Mouse (Mus musculus): ENCODE results near the gene Eml6.

Eml6 gene

DNA sequence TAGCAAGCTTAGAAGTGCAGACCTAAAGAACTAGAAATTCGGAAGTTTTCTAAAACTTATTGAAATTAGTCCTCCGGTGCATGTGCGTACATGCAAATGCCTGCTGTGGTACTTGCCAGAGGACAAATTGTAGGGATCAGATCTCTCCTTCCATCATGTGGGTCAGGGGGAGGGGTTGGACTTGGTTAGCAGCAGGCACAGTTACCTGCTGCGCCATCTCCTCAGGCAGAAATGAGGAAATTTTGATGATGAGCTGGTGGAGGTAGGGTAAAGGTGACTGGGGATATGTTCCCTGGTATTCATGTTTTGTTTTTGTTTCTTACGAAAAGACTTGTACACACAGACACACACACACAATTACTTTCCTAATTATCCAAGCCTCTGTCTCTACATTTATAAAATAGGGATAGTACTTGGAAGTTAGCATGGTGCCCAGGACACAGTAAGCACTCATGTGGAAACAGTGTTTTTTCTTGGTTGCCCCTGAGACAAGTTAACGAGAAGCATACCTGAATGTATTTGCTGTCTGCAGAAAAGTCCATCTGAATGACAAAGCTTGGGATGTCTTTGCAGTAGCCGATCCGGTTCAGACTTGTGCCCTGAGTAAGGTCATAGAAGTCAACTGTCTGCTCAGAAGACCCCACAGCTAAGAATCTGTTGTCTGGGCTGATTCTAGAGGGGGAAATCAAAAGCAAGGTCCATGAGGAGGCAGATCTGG is 276.9 kb downstream of the Eml6 start:
- no peak for DNase-seq (ENCODE audit: low spot score)

DNA sequence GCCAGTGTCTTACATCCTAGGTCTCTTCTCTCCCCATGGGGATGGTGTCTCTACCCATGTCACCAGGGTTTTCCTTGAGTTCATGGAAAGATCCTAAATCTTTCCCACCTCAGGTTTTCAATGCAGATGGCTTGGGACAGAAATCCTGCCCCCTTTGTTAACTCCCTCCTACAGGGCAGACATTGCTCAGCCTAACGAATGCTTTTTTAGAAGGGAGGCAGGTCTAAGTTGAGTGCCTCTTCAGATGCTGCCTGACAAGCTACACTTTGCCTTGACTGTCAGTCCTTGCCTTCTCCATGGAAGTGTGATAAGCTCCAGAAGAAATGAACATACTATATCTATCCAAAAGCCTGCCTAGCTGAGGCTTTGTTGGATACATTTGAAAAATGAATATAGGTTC is 278.0 kb downstream of the Eml6 start:
- no peak for DNase-seq (ENCODE audit: low spot score)

DNA sequence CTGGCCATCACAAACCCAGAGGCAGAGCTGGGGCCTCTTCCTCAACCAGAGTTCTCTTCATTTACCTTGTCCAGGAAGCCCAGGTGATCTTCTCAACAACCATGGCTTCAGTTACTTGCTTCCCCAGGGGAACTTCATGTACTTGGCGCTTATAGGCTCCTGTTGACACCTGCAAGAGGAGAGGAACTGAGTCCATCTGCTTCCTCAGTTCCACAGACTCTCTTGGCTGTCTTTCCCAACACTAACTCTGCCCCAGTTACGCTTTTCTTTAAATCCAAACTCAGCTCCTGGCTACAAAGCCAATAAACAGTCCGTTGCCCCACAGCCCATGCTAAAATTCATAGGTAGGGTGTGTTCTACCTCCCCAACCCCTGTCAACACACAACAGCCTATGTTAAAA is 278.5 kb downstream of the Eml6 start:
- no peak for DNase-seq (ENCODE audit: low spot score)

DNA sequence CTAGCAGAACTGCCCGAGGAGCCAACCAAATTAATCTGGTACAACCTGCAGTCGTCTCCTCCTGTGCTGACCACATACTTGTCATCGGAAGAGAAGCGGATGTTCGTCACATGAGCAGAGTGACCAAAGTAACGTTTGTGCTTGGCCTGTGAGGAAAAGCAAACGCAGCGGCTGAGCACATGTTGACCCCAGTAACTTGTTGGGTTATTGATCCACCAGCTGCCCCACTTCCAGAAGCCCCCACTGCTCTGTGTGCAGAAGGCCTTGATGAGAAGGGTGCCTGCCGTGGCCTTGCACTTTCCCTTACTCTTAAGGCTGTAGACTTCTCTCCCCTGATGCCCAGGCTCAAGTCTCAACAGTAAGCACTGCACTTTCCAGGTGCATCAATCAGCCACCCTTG is 279.6 kb downstream of the Eml6 start:
- no peak for DNase-seq (ENCODE audit: low spot score)

DNA sequence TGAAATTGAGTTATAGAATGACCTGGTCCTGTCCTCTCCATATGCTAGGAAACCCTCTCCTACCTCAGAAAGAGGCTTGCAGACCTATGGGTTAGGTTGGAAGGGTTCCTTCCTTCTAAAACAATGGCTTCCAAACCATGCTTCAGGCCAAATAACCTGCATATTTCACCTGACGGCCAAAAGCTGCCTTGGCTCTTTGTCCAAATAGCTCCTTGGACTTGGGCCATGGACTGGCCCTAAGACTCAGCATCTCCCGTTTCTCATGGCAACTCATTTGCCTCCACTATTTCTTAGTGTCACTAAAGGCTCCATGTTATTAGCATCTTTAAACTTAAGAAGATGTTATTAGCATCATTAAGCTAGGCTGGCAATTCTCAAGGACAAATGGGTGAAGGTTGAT is 280.3 kb downstream of the Eml6 start:
- DNase-seq (ENCODE audit: low spot score), result no peak

DNA sequence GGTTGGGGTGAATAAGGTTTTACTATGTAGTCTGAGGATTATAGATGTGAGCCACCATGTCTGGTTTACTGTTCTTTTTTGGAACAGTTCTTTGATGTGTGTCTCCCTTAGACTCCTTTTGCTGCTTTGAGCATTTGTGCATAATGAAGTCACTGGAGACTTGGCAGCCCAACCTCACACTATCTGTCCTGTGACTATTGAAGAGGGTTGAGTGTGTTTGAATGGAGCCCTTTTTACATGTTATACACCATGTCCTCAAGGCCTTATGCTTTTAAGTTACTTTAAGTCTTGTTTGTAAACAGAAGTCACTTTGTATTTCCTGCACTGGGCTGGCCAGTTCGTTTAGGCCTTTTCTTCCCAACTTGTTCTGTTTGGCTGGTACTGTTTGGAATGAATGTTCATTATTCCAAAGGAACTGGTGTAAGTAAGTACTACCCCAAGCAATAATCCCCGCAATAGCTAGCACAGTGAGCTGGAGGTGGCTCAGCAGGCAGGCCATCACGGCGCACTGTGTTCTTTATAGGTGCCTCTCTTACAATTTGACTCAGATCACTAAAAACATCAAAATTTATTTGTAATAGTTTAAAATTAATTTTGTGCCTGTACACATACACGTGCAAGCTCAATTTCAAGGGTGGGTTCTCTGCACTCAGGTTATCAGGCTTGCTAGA is 280.9 kb downstream of the Eml6 start:
- no peak for DNase-seq (ENCODE audit: low spot score)

DNA sequence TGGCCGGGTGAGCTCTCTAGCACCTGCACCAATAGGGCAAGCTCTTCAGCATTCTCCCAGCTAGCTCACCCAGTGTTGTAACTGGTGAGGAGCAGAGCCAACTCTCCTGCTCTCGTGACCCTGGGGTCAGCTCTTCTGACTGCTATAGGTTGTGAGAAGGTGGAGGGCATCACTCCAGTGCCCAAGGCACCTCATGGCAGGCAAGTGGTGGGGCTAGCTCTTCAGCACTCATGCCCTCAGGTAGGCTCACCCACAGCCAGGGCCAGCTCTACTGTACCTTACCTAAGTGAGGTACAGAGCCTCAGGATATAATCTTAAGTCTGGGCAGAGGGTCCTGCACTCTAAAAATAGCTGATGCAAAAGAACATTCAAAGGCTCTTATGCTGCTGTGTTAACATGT is 286.1 kb downstream of the Eml6 start:
- no peak for DNase-seq (ENCODE audit: low spot score)

DNA sequence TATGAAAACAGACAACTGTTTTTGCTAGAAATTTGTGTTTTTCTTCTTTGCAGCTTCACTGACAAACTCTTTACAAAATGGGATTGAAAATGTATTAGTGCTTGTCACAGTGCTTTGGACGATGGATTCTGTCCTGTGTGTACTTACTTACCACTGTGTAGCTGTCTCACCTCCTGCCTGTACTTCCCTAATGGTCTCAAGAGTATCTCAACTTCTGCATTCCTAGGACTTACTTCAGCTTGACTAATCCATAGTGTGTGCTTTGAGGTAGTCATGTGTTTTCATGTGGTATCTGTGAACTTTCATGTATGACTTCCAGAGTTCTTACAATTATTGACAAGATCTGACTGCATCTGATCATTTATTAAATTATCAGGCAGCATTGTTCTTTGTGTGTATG is 297.9 kb downstream of the Eml6 start:
- DNase-seq (ENCODE audit: low spot score), result no peak

DNA sequence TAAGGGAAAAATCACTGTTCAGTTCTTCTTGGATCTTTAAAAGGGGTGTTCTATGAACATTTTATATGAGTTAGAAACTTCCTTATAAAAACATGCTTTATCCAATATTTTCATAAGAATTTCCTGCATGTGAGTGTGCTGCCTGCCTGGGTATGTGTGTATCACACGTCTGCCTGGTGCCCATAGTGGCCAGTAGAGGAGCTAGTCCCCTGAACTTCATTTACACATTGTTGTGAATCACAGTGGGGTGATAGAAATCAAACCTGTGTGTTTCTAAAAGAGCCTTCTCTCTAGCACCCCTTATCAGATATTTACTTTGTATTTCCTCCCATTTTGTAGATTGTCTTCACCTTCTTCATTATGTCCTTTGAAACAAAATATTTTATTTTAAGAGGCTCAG is 300.2 kb downstream of the Eml6 start:
- no peak for DNase-seq (ENCODE audit: low spot score)

DNA sequence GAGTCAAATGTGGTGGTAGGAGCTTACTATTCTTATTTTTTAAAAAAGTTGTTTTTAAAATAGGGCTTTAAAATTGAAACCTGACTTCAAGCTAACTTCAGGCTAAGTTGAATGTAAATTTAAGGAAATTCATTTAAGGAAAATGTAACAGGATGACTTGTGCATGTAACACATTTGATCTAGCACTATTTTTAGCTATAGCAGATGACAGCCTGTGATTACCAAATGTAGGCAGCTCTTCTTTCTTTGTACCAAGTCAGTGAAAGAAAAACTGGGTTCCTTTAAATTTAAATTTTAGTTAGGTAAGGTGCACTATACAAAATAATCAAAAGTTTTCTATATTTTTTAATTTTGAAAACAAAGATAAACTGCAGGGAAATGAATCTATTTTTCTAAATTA is 300.7 kb downstream of the Eml6 start:
- DNase-seq (ENCODE audit: low spot score), result no peak

DNA sequence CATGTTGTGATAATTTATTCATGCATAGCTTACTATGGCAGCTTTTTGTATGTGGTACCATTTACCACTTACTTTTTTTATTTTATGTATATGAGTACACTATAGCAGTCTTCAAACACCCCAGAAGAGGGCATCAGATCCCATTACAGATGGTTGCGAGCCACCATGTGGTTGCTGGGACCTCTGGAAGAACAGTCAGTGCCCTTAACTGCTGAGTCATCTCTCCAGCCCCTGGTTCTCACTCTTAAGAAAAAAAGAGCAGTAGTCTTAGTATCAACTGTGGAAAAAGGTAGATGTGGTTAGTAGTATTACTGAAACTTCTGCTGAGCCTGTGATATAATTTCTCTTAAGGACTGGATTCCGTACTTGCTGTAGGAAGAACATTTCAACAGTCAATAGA is 301.6 kb downstream of the Eml6 start:
- no peak for DNase-seq (ENCODE audit: low spot score)

DNA sequence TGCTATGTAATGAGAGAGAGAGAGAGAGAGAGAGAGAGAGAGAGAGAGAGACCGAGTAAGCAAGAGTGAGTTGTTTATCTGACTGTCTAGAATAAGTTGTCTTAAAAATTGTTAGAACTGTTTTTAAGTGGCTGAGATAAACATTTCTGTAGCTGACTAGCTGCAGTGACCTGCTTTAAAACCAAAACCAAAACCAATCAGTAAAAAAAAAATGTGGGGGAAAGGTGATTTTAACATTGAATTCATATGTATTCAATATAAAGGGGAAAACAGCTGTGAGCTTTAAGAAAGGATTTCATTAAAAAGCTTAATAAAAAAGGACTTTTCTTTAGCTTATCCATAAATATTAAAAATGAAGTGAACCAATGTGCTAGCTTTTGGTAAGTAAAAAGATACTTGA is 306.2 kb downstream of the Eml6 start:
- DNase-seq (ENCODE audit: low spot score), result no peak

DNA sequence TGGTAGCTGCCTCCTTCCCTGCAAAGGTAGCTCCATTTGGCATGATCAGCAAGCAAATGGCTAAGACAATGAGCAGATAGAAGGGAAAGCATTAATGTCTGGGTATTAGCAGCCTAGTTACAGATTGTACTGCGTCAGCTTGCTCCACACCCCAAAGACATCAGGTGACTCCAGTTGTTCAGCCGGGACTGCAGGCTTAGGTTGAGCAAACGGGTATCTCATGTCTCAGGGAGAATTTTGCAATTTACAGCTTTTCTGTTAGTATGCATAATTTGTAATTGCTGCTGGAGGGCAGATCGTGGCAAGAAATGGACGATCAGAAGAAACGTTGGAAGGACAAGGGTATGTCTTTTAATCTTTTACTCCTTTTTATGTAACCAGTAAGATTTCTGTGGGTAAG is 307.3 kb downstream of the Eml6 start:
- no peak for DNase-seq (ENCODE audit: low spot score)

DNA sequence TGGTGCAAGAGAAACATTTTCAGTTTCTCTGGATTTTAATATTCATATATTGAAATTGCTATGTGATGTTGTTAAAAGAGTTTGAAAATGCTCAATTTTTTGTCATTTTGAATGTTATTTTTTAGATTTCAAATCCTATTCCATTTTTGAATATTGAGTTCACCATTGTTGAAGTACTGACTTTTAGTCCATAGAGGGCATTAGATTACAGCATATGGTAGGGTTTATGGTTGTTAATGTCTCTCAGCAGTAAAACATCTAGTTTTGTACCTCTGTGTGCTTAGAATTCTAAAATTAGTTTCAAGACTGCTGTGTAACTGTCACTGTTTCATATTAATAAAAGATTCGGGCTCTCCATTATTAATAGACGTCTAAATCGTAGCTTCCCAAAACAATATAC is 310.3 kb downstream of the Eml6 start:
- DNase-seq (ENCODE audit: low spot score), result no peak

DNA sequence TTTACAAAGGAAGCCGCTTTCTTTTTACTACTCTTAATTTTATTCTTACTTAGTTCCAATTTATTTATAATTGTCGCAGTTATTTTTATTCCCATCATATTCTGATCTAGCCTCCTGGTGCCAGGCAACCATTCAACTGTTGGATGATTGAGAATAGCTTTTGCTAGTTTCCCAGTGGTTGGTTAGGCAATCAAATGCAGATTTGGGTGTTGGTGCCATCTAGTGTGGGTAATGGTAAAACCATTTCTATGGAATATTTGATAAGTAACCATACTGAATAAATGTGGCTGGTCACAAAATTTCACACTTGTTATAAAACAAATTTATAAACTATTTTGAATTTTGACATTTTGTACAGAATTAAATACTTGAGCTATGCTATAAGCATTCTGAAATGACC is 311.0 kb downstream of the Eml6 start:
- no peak for DNase-seq (ENCODE audit: low spot score)

DNA sequence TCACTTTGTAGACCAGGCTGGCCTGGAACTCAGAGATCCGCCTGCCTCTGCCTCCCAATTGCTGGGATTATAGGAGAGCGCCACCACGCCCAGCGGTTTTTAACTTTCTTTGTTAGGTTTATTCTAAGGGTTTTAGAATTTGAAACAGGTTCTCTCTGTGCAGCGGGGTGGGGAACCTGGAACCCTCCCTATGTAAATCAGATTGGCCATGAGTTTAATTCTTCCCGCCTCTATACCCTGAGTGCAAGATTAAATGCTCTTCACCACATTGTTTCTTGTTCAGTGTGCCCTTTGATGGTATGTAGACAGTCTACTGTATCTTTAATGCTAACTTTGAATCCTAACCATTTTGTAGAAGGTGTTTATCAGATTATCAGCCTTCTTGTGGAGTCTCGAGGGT is 311.7 kb downstream of the Eml6 start:
- DNase-seq (ENCODE audit: low spot score), result no peak

DNA sequence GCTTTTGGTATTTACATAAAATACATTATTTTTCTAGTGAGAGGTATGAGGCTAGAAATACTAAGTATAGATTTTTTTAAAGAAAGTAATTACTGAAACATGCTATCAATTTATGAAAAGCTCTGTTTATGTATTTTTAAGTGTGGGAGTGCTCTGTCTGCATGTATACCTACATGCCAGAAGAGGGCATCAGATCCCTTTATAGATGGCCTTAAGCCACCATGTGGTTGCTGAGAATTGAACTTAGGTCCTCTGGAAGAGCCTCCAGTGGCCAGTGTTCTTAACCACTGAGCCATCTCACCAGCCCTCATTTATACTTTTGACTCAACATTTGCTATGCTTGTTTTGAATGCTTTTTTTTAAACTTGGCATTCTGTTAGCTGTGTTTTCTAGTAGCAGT is 316.3 kb downstream of the Eml6 start:
- DNase-seq (ENCODE audit: low spot score), result no peak

DNA sequence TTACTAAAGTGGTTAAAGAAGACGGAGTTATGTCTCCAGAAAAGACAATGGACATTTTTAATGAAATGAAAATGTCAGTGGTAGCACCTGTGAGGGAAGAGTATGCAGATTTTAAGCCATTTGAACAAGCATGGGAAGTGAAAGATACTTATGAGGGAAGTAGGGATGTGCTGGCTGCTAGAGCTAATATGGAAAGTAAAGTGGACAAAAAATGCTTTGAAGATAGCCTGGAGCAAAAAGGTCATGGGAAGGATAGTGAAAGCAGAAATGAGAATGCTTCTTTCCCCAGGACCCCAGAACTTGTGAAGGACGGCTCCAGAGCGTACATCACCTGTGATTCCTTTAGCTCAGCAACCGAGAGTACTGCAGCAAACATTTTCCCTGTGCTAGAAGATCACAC is 319.0 kb downstream of the Eml6 start:
- DNase-seq (ENCODE audit: low spot score), result no peak

DNA sequence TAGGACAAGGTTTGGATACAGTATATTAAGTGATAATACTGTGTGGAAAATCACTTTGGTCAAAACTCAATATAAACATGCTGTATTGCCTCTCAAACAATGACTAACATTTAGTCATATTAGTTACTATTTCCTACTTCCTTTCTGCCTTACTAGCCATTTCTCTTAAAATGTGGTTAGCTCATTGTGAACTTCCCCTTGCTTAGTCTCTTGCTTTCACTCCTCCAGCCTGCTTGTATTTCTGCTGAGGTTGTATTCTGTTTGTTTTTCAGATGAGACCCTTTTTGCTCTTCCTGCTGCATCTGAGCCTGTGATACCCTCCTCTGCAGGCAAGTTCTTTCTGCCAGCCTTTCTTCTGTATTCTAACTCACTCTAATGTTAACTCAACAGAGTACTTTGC is 320.6 kb downstream of the Eml6 start:
- DNase-seq (ENCODE audit: low spot score), result no peak

DNA sequence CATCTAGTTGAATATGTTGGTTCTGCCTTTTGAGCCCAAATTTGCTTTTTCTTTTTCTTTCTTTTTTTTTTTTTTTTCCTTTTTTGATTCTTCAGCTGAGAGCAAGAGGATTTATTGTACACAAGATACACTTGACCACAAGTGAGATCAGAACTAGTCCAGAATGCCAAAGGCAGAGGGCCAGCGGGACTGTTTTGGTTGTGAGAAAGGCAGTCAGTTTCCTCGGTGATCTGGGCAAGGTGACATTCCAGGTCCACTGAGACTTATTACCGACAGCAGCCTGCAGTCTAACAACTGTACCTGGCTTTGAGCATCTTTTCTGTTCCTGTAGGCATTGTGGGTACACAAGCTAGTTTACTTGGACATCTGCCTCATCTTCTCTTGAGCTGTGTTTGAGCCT is 323.1 kb downstream of the Eml6 start:
- no peak for DNase-seq (ENCODE audit: low spot score)

DNA sequence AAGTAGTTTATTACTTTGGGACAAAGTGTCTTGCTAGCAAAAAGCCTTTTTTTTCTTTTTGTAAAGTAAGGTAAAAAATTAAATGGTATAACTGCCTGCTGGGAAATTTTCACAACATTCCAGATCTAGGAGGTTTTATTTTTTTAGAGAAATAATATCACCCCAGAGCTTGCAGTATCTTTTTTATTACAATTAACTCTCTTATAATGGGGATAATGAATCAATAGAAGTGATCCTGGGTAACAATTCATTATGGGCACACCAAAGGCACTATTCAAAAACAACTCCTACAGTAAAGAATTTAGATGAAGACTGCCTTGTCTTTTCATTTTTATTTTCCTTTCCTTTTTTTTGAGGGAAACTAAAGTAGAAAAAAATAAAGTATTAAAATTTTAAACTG is 331.1 kb downstream of the Eml6 start:
- no peak for DNase-seq (ENCODE audit: low spot score)

DNA sequence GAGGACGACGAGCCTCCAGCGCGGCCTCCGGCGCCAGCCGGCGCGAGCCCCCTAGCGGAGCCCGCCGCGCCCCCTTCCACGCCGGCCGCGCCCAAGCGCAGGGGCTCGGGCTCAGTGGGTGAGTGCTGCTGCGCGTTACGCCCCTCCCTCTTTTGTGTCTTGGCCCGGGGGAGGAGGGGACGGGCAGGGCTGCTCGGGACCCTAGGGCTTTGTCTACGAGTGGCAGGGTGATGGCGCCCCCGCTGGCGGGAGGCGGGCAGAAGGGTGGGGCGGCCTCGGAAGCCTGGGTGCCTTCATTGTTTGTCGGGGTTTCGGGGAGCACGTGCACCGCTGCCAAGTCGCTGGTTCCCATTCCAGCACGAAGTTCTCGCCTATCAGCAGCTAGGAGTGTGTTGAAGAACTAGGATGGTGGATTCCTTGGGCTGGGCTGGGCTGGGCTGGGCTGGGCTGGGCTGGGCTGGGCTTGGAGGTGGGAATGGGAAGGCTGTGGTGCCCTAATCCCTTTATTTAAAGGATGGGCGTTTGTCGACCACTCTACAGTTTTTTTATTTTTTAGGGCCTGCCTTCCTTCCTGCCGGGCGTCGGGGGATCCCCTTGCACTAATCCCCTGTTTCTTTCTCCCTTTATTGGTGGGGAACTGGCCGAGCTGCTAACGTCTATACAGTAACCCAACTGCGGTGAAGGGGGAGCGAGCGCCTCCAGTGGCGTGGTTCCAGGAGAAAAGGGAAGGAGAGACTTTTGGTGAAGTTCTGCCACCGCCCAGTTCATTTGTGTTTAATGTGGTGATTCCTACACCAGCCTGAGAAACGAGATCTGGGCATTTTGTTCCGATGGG is 332.0 kb downstream of the Eml6 start:
- peak; percentile 80 for DNase-seq (ENCODE audit: low spot score)
